ENCODE assay signal across 10 mouse cellular contexts in the genomic region with DNA sequence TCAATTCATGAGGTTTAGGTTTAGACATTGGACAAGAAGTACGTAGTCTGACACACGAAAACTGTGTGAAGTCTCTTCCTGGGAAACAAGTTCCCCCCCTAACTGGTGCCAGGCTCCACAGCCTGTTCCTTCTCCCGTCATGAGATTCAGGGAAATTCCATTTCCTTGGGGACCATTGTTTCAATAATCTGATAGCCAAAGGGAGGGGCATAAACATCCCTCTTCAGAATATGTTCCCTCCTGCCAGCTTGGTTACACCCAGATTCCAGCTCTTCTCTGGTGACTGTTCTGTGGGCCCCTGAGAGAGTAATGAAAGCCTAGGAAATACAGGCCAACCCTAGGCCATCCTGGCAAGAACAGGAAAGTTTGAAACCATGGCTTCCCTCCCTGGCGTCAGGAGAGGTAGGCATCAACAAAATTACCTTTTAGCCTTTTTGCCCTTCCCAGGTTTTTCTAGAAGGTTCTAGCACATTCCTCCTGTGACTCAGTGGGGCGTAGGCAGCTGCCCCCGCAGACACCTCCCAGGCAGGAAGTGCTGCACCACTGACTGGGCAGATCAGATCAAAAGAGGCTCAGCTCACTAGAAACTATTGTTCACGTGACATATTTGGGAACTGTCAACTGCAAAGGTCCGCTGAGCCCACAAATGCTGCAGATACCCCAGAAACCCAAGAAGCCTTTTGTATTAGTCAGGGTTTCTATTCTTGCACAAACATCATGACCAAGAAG.
DNase-seq lines count a peak whose midpoint lies in the region; ATAC-seq and TF ChIP-seq lines count a peak whose summit lies in the region.
"Had no signal": no experiment of that assay in that cellular context is flagged by ENCODE, and none has a peak within 500 bp of the region (broad histone marks: within the 10 kb centered on the region; RNA-seq: fewer than 3 reads in every experiment).

No protein-coding gene starts in this region.

- H3K36me3 ChIP-seq in spleen, adult 2 months (ENCODE audit: control insufficient read depth, insufficient read depth, low read length) = no peaks in the 10 kb centered on the region
- no peaks in the 10 kb centered on the region for H3K36me3 ChIP-seq in liver, embryonic 16.5 days (ENCODE audit: control insufficient read depth, insufficient read depth)
- no peaks in the 10 kb centered on the region for H3K36me3 ChIP-seq in forebrain, postnatal 0 days (ENCODE audit: insufficient read depth)
- H3K36me3 ChIP-seq: hindbrain, embryonic 15.5 days had no signal

- ATAC-seq in activated CD4-positive, CD25-positive, alpha-beta regulatory T cell, adult 4 months = peak; percentile 96
- ATAC-seq in liver, embryonic 16.5 days (ENCODE audit: low read depth) = peak; percentile 66
- no peak for ATAC-seq in forebrain, postnatal 0 days

- H3K27me3 ChIP-seq in spleen, adult 2 months (ENCODE audit: control insufficient read depth, insufficient read depth, low read length) = no peaks in the 10 kb centered on the region
- no peaks in the 10 kb centered on the region for H3K27me3 ChIP-seq in liver, embryonic 16.5 days (ENCODE audit: control insufficient read depth, insufficient read depth, low read depth, low read length)
- H3K27me3 ChIP-seq in forebrain, postnatal 0 days (ENCODE audit: insufficient read depth, low read length) = no peaks in the 10 kb centered on the region
- H3K27me3 ChIP-seq: hindbrain, embryonic 15.5 days had no signal

- peak; percentile 63 to 69 for DNase-seq in spleen, adult 2 months (ENCODE audit: low read depth in 1 of 2, low spot score in 2 of 2)
- no peak for DNase-seq in spleen, postnatal 14 days (ENCODE audit: low spot score in 2 of 2)
- DNase-seq in thymus, postnatal 25 days = peak; percentile 39
- DNase-seq in cerebellum, adult 18-20 months = no peak
- DNase-seq in urinary bladder, postnatal 4 days (ENCODE audit: low spot score in 2 of 2) = no peak
- DNase-seq in forebrain, postnatal 0 days = no peak

- TF ChIP-seq POLR2A in spleen, adult 2 months (IDR thresholded peaks at IDR 0.05; ENCODE audit: low read depth, low read length) = no peak

- H3K9me3 ChIP-seq in liver, embryonic 16.5 days (replicated peaks; ENCODE audit: control insufficient read depth, low read length) = no peaks in the 10 kb centered on the region
- no peaks in the 10 kb centered on the region for H3K9me3 ChIP-seq in forebrain, postnatal 0 days (ENCODE audit: low read length)
- H3K9me3 ChIP-seq: hindbrain, embryonic 15.5 days had no signal

- 43% methylated on average over 8 of the region's 8 CpGs for WGBS in spleen, adult 2 months
- WGBS in liver, embryonic 16.5 days (ENCODE audit: insufficient replicate concordance) = 44% methylated on average over 8 of the region's 8 CpGs
- WGBS in forebrain, postnatal 0 days = 83% methylated on average over 8 of the region's 8 CpGs

- no peak overlapping the region for H3K4me2 ChIP-seq in liver, embryonic 16.5 days (ENCODE audit: low read depth, low read length)
- no peak overlapping the region for H3K4me2 ChIP-seq in forebrain, postnatal 0 days (ENCODE audit: low read depth)
- H3K4me2 ChIP-seq: hindbrain, embryonic 15.5 days had no signal

- H3K27ac ChIP-seq in spleen, adult 2 months (ENCODE audit: insufficient read depth, low read length) = peak overlapping the region; percentile 51; the same call in 1 of the 2 replicates
- H3K27ac ChIP-seq in liver, embryonic 16.5 days (ENCODE audit: low read length) = no peak overlapping the region; the same call in 1 of the 2 replicates
- no peak overlapping the region for H3K27ac ChIP-seq in forebrain, postnatal 0 days (ENCODE audit: low read depth, low read length)
- H3K27ac ChIP-seq: hindbrain, embryonic 15.5 days; left cerebral cortex, adult 2 months had no signal

- H3K4me1 ChIP-seq in spleen, adult 2 months (ENCODE audit: control insufficient read depth, insufficient read depth, insufficient read length) = peaks cover 19% of the 10 kb centered on the region; the same call in 1 of the 2 replicates
- peaks cover 22% of the 10 kb centered on the region for H3K4me1 ChIP-seq in liver, embryonic 16.5 days (ENCODE audit: control insufficient read depth, low read depth, low read length)
- H3K4me1 ChIP-seq in forebrain, postnatal 0 days (ENCODE audit: insufficient read depth) = peaks cover 6% of the 10 kb centered on the region; the same call in 1 of the 2 replicates

- TF ChIP-seq CTCF in spleen, adult 2 months (IDR thresholded peaks at IDR 0.05; ENCODE audit: extremely low read depth, insufficient read depth, insufficient read length, insufficient replicate concordance) = no peak
- TF ChIP-seq CTCF in forebrain, postnatal 0 days (IDR thresholded peaks at IDR 0.05; ENCODE audit: low read depth) = no peak

- no peak overlapping the region for H3K9ac ChIP-seq in liver, embryonic 16.5 days (ENCODE audit: low read depth, low read length)
- H3K9ac ChIP-seq in forebrain, postnatal 0 days = no peak overlapping the region
- H3K9ac ChIP-seq: hindbrain, embryonic 15.5 days had no signal

- H3K4me3 ChIP-seq in spleen, adult 2 months (ENCODE audit: extremely low read depth, insufficient read depth, insufficient read length) = no peak overlapping the region
- no peak overlapping the region for H3K4me3 ChIP-seq in liver, embryonic 16.5 days (ENCODE audit: low read depth, low read length)
- no peak overlapping the region for H3K4me3 ChIP-seq in forebrain, postnatal 0 days (ENCODE audit: low read depth, low read length)
- H3K4me3 ChIP-seq: hindbrain, embryonic 15.5 days; left cerebral cortex, adult 2 months had no signal

Comparison
In these comparisons a context has a peak if more than half of its experiments do, and no peak if none do; other contexts are left out.
1. DNase-seq: peak in spleen, adult 2 months (2 of 2) and thymus, postnatal 25 days (single experiment); none in spleen, postnatal 14 days (0 of 2), cerebellum, adult 18-20 months (0 of 2), urinary bladder, postnatal 4 days (0 of 2) and forebrain, postnatal 0 days (single experiment).